Mouse (Mus musculus) kidney, postnatal 0 days (tissue): ENCODE data around the gene Lkaaear1. TPM values are rescaled to one million over a fixed set of nuclear protein-coding genes. Genes with fewer than 3 reads are reported as not detected.

Source experiments
- ATAC-seq: fragments of 200-750 bp; cut with Nextera tagmentation; replicated peaks from 2 replicates; pipeline ENCODE4 v1.8.0; 2017; ENCODE audit warnings: low read depth, moderate number of reproducible peaks, moderate TSS enrichment, moderate library complexity; ENCODE audit not compliant: low FRiP score
- DNase-seq: peaks from one replicate; pipeline ENCODE4 v3.0.0-alpha.2; 2016; ENCODE audit warnings: low spot score
- H3K27ac ChIP-seq: fragments of 300-500 bp; sonication (generic); 2 replicates; pipeline ENCODE4 v1.5.1; 2014; ENCODE audit warnings: mild to moderate bottlenecking
- H3K27me3 ChIP-seq: fragments of 300-500 bp; sonication (generic); 2 replicates; pipeline ENCODE4 v1.6.1; 2014; ENCODE audit warnings: low read length, mixed read lengths; ENCODE audit not compliant: insufficient read depth
- H3K36me3 ChIP-seq: fragments of 300-500 bp; sonication (generic); 2 replicates; pipeline ENCODE4 v1.6.1; 2014; ENCODE audit warnings: low read length, mixed read lengths; ENCODE audit not compliant: insufficient read depth
- H3K4me1 ChIP-seq: fragments of 300-500 bp; sonication (generic); replicated peaks from 2 replicates; pipeline ENCODE4 v1.6.1; 2014; ENCODE audit warnings: antibody characterized with exemption, low read length, mixed read lengths; ENCODE audit not compliant: insufficient read depth
- H3K4me2 ChIP-seq: fragments of 300-500 bp; sonication (generic); 2 replicates; pipeline ENCODE4 v1.6.1; 2014; ENCODE audit warnings: mild to moderate bottlenecking, low read length, moderate library complexity, mixed read lengths
- H3K4me3 ChIP-seq: fragments of 300-500 bp; sonication (generic); replicated peaks from 2 replicates; pipeline ENCODE4 v1.5.1; 2014; ENCODE audit warnings: low read depth, low read length
- H3K9ac ChIP-seq: fragments of 300-500 bp; sonication (generic); 2 replicates; pipeline ENCODE4 v1.6.1; 2014; ENCODE audit warnings: low read depth, low read length
- H3K9me3 ChIP-seq: fragments of 300-500 bp; sonication (generic); replicated peaks from 2 replicates; pipeline ENCODE4 v1.6.1; 2016; ENCODE audit warnings: low read length, inconsistent platforms, mixed read lengths
- CTCF ChIP-seq: IDR thresholded peaks from 2 replicates; pipeline ENCODE4 v1.5.1; 2016; ENCODE audit warnings: antibody characterized with exemption, low read depth, mild to moderate bottlenecking, moderate library complexity
- WGBS: fragments of 180-500 bp; shearing (Covaris S2); extraction: QIAGEN DNeasy Blood & Tissue Kit; methylation state at CpG from one replicate; pipeline ENCODE4 v1.1.7; 2014; 5-methylcytosine and 5-hydroxymethylcytosine counted together
- polyA plus RNA-seq: library from polyadenylated mRNA; unstranded; fragments of >200 nt; fragmentation: Nextera tagmentation; extraction: Ambion mirVana; gene quantifications from 2 replicates; pipeline ENCODE4 v1.2.1, GENCODE M21; 2015

Lkaaear1 gene
- polyA plus RNA-seq, 1 experiment from 2014 or later, result not detected

DNA sequence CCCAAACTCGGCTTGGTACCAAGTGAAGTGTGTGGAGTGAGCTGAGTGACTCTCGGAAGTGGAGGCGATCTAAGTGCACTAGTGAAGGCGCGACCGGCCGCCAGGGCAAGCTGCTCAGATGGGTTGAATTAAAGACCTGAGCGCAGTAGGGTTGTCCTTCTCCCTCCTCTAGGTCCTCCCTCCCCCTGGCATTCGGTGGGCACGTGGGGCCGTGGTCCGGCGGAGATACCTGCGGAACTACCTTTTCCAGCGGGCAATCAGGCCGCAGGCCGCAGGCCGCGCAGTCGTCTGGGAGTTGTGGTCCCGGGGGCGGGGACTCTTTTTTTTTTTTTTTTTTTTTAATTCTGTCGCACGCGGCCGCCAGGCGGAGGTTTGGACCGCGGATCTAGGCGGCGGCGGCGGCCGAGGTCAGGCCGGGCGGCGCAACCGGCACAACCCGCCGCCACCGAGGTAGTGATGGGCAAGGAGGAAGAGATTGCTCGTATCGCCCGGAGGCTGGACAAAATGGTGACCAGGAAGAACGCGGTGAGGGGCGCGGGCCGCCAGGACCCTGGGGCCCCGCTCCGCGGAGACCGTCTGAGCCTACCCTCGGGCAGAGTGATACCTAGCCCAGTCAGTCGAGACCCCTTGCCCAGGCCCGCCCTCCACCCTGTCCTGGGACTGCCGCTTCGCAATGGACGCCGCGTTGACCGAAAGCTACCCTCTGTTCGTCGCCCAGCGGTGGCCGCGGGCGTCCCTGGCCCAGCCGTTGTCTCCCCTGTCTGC lies 18.1 kb downstream of the Lkaaear1 start, which contains the start of gene Tcea2:
Tcea2 (plus strand) TSS at position 360 of the 765 bp plus-strand sequence.
- peak; percentile 60 for ATAC-seq
- no peaks in the 10 kb centered on the region for H3K9me3 ChIP-seq
- WGBS, result under 1% methylated on average over 50 of the region's 69 CpGs
- H3K4me3 ChIP-seq, result peak within 1 kb of the TSS; percentile 71
- H3K9ac ChIP-seq, result peak within 1 kb of the TSS; percentile 83
- TF ChIP-seq CTCF, result peak; percentile 31
- peak within 1 kb of the TSS; percentile 50 for H3K27ac ChIP-seq
- H3K4me1 ChIP-seq, result peaks cover 14% of the 10 kb centered on the region; the same call in 1 of the 2 replicates
- H3K4me2 ChIP-seq, result peak within 1 kb of the TSS; percentile 94
- 0 out of 2 replicates have a peak, but pooled peaks cover 1% of the 10 kb centered on the region for H3K36me3 ChIP-seq
- DNase-seq, result peak; percentile 81
- no peaks in the 10 kb centered on the region for H3K27me3 ChIP-seq

DNA sequence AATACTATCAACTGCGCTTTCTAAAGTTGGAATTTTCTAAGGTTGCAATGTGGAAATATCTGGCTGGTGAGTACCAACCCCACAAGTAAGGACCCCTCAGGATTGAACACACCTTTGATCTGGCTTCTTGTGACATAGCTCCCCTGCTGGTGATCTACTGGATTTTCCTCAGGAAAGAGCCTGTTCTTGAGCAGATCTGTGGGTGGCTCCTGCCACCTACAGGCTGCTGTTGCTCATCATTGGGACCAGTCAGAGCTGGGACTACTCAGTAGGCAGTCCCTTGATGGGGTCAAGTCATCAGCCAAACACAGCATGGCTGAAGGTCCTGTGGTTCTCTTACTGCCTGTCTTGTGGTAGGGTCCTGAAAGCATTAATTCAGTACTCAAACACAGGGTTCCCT lies 19.5 kb downstream of the Lkaaear1 start:
- peak; percentile 70 for ATAC-seq
- 50% methylated on average over 1 of the region's 1 CpGs for WGBS
- no peak overlapping the region for H3K9ac ChIP-seq
- peak; percentile 96 for DNase-seq
- H3K4me1 ChIP-seq, result peaks cover 17% of the 10 kb centered on the region; the same call in 1 of the 2 replicates
- no peaks in the 10 kb centered on the region for H3K36me3 ChIP-seq
- H3K4me3 ChIP-seq, result no peak overlapping the region
- H3K9me3 ChIP-seq, result no peaks in the 10 kb centered on the region
- no peak overlapping the region for H3K27ac ChIP-seq
- H3K27me3 ChIP-seq, result no peaks in the 10 kb centered on the region
- no peak overlapping the region for H3K4me2 ChIP-seq
- peak; percentile 100 for TF ChIP-seq CTCF

DNA sequence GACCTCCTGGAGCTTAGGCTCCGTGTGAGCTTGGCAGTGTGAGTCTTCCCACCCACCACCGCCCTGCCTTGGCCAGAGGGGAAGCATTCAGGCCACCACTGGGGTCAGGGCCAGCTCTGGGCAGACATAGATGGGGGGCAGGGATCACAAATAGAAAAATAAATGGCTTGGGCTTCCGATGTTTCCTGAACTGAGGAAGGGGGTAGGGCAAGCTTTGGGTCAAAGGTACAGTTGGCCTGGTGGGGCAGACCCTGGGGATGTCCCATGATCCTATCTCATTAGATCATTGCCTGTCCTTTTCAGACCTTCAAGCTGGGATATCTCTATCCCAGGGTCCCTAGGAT lies 20.5 kb downstream of the Lkaaear1 start:
- Histone ChIP-seq H3K9me3 (no peaks in the 10 kb centered on the region), H3K4me1 (peaks cover 17% of the 10 kb centered on the region; the same call in 1 of the 2 replicates), H3K27me3 (peaks cover 5% of the 10 kb centered on the region), H3K4me3 (no peak overlapping the region), H3K9ac (no peak overlapping the region), H3K36me3 (no peaks in the 10 kb centered on the region), H3K4me2 (no peak overlapping the region), H3K27ac (peak overlapping the region; percentile 26; the same call in 1 of the 2 replicates)
- 44% methylated on average over 3 of the region's 3 CpGs for WGBS
- no peak for DNase-seq
- TF ChIP-seq CTCF, result no peak
- no peak for ATAC-seq

DNA sequence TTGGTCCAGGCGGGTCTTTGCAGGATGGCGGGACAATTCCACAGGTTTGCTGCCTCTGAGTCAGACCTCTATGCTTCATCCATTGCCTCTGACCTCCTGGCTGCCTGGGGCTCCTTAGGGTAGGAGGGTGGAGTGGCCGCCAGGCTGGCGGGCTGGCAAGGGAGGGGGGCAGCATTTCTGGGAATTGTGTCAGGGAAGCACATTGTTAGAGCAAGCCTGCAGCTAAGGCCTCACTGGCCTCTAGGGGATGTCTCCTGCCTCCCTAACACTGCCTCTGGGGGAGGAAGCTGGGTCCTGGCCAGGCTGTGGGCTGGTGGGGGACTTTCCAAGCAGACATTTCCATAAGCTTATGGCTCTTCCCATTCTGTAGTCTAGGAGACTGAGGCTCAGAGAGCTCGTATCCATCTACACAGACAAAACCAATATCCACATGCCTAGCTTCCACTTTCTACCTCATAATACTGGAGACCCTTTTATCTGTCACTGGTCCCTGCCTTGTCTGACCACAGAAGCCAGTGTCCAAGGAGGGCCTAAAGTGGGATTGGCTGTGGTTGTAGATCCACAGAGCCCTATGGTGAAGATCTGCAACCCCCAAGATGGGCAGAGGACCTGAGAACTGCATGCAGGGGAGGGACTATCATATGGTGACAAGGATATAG lies 21.0 kb downstream of the Lkaaear1 start:
- ATAC-seq (no peak), DNase-seq (no peak)
- Histone ChIP-seq H3K9ac (no peak overlapping the region), H3K4me3 (no peak overlapping the region), H3K4me1 (peaks cover 17% of the 10 kb centered on the region; the same call in 1 of the 2 replicates), H3K27ac (peak overlapping the region; percentile 26; the same call in 1 of the 2 replicates), H3K36me3 (no peaks in the 10 kb centered on the region), H3K9me3 (no peaks in the 10 kb centered on the region), H3K4me2 (no peak overlapping the region), H3K27me3 (peaks cover 10% of the 10 kb centered on the region)
- 73% methylated on average over 5 of the region's 5 CpGs for WGBS
- TF ChIP-seq CTCF, result peak; percentile 37

DNA sequence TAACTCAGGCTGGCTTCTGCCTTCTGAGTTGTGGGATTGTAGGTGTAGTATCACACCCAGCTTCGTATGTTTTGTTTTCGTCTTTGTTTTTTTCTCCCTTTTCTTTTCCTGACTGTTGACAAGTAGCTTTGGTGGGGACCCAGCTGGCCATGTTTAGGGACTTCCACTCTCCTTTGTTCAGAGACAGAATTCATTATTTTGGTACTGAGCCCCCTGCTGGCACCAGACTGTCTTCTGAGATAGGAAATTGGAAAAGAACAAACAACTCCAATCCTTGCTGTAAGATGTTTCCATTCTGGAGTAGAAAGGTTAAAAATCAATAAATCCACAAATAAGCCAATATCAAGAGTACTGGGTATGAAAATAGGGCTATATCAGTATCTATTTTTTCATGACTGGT lies 21.8 kb downstream of the Lkaaear1 start:
- H3K27ac ChIP-seq, result peak overlapping the region; percentile 72
- peak; percentile 63 for TF ChIP-seq CTCF
- H3K36me3 ChIP-seq, result no peaks in the 10 kb centered on the region
- H3K27me3 ChIP-seq, result peaks cover 17% of the 10 kb centered on the region
- ATAC-seq, result no peak
- peak; percentile 71 for DNase-seq
- 50% methylated on average over 2 of the region's 2 CpGs for WGBS
- peaks cover 17% of the 10 kb centered on the region; the same call in 1 of the 2 replicates for H3K4me1 ChIP-seq
- H3K9me3 ChIP-seq, result no peaks in the 10 kb centered on the region
- no peak overlapping the region for H3K4me2 ChIP-seq
- 0 out of 2 replicates have a peak overlapping the region, but pooled peaks have one; percentile 41 for H3K9ac ChIP-seq
- no peak overlapping the region for H3K4me3 ChIP-seq

DNA sequence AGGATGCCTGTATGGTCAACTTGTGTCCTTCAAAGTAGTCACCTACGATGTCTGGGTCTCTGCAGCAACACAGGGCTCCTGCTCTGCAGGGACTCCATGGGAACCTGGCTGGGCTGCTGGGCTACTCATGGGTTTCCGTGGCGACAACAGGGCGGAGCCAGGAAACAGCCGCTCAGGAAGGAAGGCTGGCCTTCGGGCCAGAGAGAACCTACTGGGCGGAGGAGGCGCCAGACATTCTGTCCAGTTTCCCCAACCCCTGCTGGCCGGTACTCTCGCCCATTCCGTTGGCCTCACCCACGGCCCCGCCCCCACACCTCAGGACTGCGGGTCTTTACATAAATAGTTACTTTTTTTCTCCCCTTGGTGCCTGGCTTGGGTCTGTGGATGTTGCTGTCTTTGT lies 22.8 kb downstream of the Lkaaear1 start:
- Histone ChIP-seq H3K9me3 (no peaks in the 10 kb centered on the region), H3K4me1 (peaks cover 18% of the 10 kb centered on the region), H3K4me2 (peak overlapping the region; percentile 45), H3K27me3 (peaks cover 27% of the 10 kb centered on the region), H3K9ac (peak overlapping the region; percentile 41; the same call in 1 of the 2 replicates), H3K27ac (peak overlapping the region; percentile 72), H3K4me3 (0 out of 2 replicates have a peak overlapping the region, but pooled peaks have one; percentile 0), H3K36me3 (no peaks in the 10 kb centered on the region)
- peak; percentile 82 for DNase-seq
- 3% methylated on average over 14 of the region's 14 CpGs for WGBS
- peak; percentile 36 for ATAC-seq
- 0 out of 2 replicates have a peak, but pooled peaks have one; percentile 21 for TF ChIP-seq CTCF
